Mouse (Mus musculus) lung, embryonic 16.5 days (tissue): ENCODE results near the gene Krt39. TPM values are rescaled to one million over a fixed set of nuclear protein-coding genes. Genes with fewer than 3 reads are reported as not detected.

Experiments used
- ATAC-seq: fragments of 200-750 bp; cut with Nextera tagmentation; 2 replicates; pipeline ENCODE4 v1.8.0; 2017; ENCODE audit warnings: low read depth, mild to moderate bottlenecking, moderate library complexity
- H3K27ac ChIP-seq: fragments of 300-500 bp; sonication (generic); 2 replicates; pipeline ENCODE4 v1.5.1; 2014; ENCODE audit warnings: mild to moderate bottlenecking, control low read depth, low read length
- H3K27me3 ChIP-seq: fragments of 300-500 bp; sonication (generic); 2 replicates; pipeline ENCODE4 v1.6.1; 2014; ENCODE audit warnings: low read depth, low read length, mixed read lengths; ENCODE audit not compliant: control insufficient read depth, insufficient read depth
- H3K36me3 ChIP-seq: fragments of 300-500 bp; sonication (generic); 2 replicates; pipeline ENCODE4 v1.6.1; 2014; ENCODE audit warnings: low read length; ENCODE audit not compliant: control insufficient read depth, insufficient read depth
- H3K4me1 ChIP-seq: fragments of 300-500 bp; sonication (generic); replicated peaks from 2 replicates; pipeline ENCODE4 v1.6.1; 2014; ENCODE audit warnings: low read length, mixed read lengths; ENCODE audit not compliant: control insufficient read depth, insufficient read depth
- H3K4me2 ChIP-seq: fragments of 300-500 bp; sonication (generic); 2 replicates; pipeline ENCODE4 v1.6.1; 2014; ENCODE audit warnings: low read depth, low read length, control low read depth
- H3K4me3 ChIP-seq: fragments of 300-500 bp; sonication (generic); 2 replicates; pipeline ENCODE4 v1.5.1; 2014; ENCODE audit warnings: mild to moderate bottlenecking, low read length, control low read depth
- H3K9ac ChIP-seq: fragments of 300-500 bp; sonication (generic); 2 replicates; pipeline ENCODE4 v1.6.1; 2014; ENCODE audit warnings: low read length, control low read depth
- H3K9me3 ChIP-seq: fragments of 300-500 bp; sonication (generic); 2 replicates; pipeline ENCODE4 v1.6.1; 2016; ENCODE audit warnings: low read length; ENCODE audit not compliant: control insufficient read depth
- WGBS: fragments of 180-500 bp; shearing (Covaris S2); extraction: QIAGEN DNeasy Blood & Tissue Kit; methylation state at CpG from one replicate; pipeline ENCODE4 v1.1.7; 2014; 5-methylcytosine and 5-hydroxymethylcytosine counted together
- polyA plus RNA-seq: library from polyadenylated mRNA; unstranded; fragments of >200 nt; fragmentation: Nextera tagmentation; extraction: Ambion mirVana; gene quantifications from 2 replicates; pipeline ENCODE4 v1.2.1, GENCODE M21; 2015

Gene Krt39
- not detected in 2 replicates for polyA plus RNA-seq

DNA sequence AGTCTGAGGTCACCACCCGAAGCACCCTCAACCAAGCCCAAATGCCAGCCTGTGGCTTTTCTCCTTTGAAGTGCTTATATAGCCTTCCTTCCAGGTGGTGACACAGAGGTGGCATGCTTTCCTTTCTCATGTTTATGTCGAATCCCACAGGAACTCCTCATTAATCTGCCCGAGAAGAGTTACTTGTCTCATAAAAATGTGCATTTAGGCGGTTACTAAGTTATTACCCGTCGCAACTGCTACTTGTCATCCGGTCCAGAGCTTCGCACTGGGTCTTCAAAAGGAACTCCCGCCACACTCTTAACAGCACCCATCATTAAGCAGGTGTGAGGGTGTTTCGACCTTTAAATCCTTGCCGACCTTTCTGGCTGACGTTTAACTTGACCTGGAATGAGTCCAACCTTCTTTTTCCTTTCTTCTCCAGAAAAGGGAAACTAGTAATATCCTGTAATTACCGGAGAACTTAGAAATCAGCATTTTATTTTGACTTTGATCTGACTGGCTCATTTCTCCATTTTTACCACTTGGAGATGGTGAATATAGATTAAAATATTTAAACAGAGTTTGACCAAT, at the start of gene Krt39:
Gene Krt39, minus strand, starts transcription at position 51 of the 573 bp plus-strand sequence.
- H3K4me2 ChIP-seq, result no peak within 1 kb of the TSS
- H3K9ac ChIP-seq, result no peak within 1 kb of the TSS
- 0 out of 2 replicates have a peak, but pooled peaks cover 2% of the 10 kb centered on the region for H3K4me1 ChIP-seq
- ATAC-seq, result no peak
- H3K27me3 ChIP-seq, result no peaks in the 10 kb centered on the region
- no peaks in the 10 kb centered on the region for H3K36me3 ChIP-seq
- no peaks in the 10 kb centered on the region for H3K9me3 ChIP-seq
- 63% methylated on average over 13 of the region's 13 CpGs for WGBS
- H3K27ac ChIP-seq, result no peak within 1 kb of the TSS
- no peak within 1 kb of the TSS for H3K4me3 ChIP-seq

DNA sequence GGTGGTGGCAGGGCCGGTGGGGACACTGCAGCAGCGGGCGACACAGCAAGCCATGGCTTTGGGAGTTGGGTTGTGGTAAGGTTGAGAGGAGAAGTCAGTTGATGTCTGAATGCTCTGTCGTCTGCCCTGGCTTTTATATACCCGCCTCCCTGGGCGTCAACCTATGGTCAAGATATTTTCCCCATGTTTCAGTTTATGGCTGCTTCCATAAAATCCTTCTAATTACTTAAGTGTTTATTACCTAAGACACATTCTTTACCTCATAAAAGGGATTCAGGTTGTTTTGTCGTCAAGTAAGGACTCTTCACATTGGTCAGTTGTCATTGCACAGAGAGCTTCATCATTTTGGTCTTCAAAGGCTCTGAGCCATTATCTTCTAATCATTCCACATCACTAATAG, 45.4 kb upstream of the Krt39 start, which contains the start of gene Krtap3-1:
Gene Krtap3-1, minus strand, starts transcription at position 101 of the 400 bp plus-strand sequence.
- no peak for ATAC-seq
- Histone ChIP-seq H3K9me3 (no peaks in the 10 kb centered on the region), H3K4me1 (no peaks in the 10 kb centered on the region), H3K27ac (no peak within 1 kb of the TSS), H3K4me3 (no peak within 1 kb of the TSS), H3K4me2 (no peak within 1 kb of the TSS), H3K9ac (no peak within 1 kb of the TSS), H3K36me3 (no peaks in the 10 kb centered on the region), H3K27me3 (no peaks in the 10 kb centered on the region)
- 91% methylated on average over 7 of the region's 7 CpGs for WGBS

DNA sequence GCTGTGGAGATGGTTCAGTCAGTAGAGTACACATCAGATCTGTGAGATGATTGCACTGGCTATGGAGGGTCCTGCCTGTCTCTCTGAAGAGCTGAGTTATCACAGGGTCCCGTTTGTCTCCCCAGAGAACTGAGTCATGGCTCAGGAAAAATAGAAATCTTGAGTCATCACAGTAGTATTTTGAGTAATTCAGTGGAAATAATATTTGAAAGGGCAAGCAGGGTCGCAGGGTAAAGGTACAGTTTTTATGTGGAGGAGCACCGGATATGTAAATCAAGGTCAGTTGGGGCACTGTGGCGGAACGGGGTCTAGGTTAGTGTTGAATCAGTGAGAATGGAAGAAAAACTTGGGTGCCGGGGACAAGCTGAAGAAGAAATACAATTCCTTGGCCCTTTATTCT, 41.4 kb upstream of the Krt39 start:
- WGBS, result 73% methylated on average over 6 of the region's 6 CpGs
- ATAC-seq, result no peak

DNA sequence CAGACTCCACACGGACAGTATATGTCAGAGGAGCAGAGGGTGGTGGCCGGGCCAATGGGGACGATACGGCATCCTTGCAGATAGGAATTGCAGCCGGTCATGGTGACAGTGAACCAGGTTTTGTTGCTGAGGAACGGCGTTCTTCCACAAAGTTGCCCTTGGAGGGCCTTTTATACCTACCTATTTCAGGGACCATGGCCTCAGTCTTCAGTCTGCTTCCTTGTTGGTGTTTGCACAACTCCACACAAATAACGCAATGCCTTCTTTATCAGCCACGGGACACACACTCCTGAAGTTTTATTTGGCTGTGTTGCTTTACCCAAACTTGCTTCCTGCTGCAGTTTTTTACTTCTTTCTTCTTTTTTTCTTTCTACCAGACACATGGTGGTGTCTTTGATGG, 38.2 kb upstream of the Krt39 start, which contains the start of gene Gm11939:
Gene Gm11939, minus strand, starts transcription at position 101 of the 400 bp plus-strand sequence.
- no peak within 1 kb of the TSS for H3K9ac ChIP-seq
- no peaks in the 10 kb centered on the region for H3K27me3 ChIP-seq
- H3K36me3 ChIP-seq, result no peaks in the 10 kb centered on the region
- WGBS, result 82% methylated on average over 9 of the region's 9 CpGs
- no peak within 1 kb of the TSS for H3K4me2 ChIP-seq
- no peak within 1 kb of the TSS for H3K4me3 ChIP-seq
- ATAC-seq, result no peak
- no peaks in the 10 kb centered on the region for H3K4me1 ChIP-seq
- H3K27ac ChIP-seq, result no peak within 1 kb of the TSS
- no peaks in the 10 kb centered on the region for H3K9me3 ChIP-seq

More for the DNA sequence above, 41.4 kb upstream of the Krt39 start:
- no peaks in the 10 kb centered on the region for H3K9me3 ChIP-seq
- no peaks in the 10 kb centered on the region for H3K36me3 ChIP-seq
- no peak overlapping the region for H3K27ac ChIP-seq
- no peak overlapping the region for H3K4me2 ChIP-seq
- no peaks in the 10 kb centered on the region for H3K27me3 ChIP-seq
- no peaks in the 10 kb centered on the region for H3K4me1 ChIP-seq
- no peak overlapping the region for H3K4me3 ChIP-seq
- H3K9ac ChIP-seq, result no peak overlapping the region

DNA sequence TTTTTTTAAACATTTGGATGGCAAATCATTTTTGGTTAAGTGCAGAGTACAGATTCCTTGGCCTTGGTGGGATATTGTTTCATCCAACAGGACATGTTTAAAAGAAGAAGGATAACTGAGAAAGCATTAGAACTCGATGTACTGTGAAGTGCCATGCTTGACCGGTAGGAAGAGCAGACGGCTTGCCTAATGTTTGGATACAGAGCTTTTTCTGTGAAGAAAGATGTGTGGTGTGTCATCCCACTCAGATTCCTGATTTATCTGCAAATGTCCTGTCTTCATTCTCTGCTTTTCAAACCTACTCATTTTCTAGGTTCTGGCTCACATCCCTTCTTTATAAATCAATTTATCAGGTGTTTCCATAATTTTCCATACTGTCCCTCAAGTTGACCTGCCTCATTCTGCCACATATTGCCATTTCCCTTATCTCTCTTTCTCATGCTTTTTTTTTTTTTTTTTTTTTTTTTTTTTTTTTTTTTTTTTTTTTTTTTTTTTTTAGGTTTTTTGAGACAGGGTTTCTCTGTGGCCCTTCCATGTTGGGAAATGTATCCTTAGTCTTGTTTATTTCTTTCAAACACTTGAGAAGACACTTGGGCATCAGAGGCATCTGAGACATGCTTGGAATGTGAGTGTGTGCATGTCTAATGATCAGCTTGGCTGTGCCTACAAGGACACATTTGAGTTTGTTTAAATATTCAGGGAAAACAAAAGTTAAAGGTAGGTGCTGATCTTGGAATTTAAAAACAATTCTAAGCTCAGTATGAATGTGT, 37.0 kb upstream of the Krt39 start:
- no peak overlapping the region for H3K4me3 ChIP-seq
- no peak overlapping the region for H3K9ac ChIP-seq
- no peaks in the 10 kb centered on the region for H3K36me3 ChIP-seq
- H3K27ac ChIP-seq, result no peak overlapping the region
- no peaks in the 10 kb centered on the region for H3K27me3 ChIP-seq
- no peaks in the 10 kb centered on the region for H3K4me1 ChIP-seq
- no peak overlapping the region for H3K4me2 ChIP-seq
- ATAC-seq, result no peak
- 61% methylated on average over 3 of the region's 3 CpGs for WGBS
- no peaks in the 10 kb centered on the region for H3K9me3 ChIP-seq

DNA sequence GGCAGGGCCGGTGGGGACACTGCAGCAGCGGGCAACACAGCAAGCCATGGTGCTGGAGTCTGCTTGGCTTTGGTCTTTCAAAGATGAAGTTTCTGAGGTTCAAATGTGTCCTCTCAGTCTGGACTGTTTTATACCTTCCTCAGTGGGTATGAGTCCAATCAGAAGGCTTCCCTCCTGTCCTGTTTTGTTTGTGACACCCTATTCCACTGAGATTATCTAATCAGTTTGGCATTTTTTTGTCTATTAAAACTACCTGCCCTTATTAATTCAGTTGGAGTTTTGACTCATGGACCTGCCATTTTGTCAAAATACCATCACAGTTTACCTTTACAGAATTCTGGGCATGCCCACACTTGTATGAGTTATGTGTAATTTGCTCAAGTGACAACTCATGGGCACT, 35.6 kb upstream of the Krt39 start, which contains the start of gene Krtap3-2:
Gene Krtap3-2, minus strand, starts transcription at position 101 of the 400 bp plus-strand sequence.
- Histone ChIP-seq H3K9me3 (no peaks in the 10 kb centered on the region), H3K4me2 (no peak within 1 kb of the TSS), H3K27me3 (no peaks in the 10 kb centered on the region), H3K9ac (no peak within 1 kb of the TSS), H3K27ac (no peak within 1 kb of the TSS), H3K4me3 (no peak within 1 kb of the TSS), H3K36me3 (no peaks in the 10 kb centered on the region), H3K4me1 (no peaks in the 10 kb centered on the region)
- 76% methylated on average over 2 of the region's 2 CpGs for WGBS
- ATAC-seq, result no peak

DNA sequence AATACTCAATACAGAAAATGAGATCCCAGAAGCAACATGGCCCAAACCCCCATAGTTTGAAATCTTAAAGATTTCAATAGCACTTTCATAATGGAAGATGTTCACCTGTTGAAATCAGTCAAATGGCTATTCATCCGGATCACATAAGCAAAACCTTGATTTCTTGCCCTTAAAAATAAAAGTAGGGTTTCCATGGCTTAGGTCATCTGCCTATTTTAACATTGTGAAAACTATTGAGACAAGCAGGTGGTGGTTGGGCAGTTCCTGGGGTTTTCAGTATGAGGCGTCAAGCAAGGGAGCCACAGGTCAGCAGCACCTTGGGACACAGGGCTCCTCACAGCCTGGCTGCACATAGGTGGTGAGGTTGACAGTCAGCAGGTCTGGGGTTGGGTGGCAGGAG, 35.1 kb upstream of the Krt39 start:
- Histone ChIP-seq H3K36me3 (no peaks in the 10 kb centered on the region), H3K9ac (no peak overlapping the region), H3K27ac (no peak overlapping the region), H3K4me1 (no peaks in the 10 kb centered on the region), H3K27me3 (no peaks in the 10 kb centered on the region), H3K4me3 (no peak overlapping the region), H3K4me2 (no peak overlapping the region), H3K9me3 (no peaks in the 10 kb centered on the region)
- ATAC-seq, result no peak
- 80% methylated on average over 2 of the region's 2 CpGs for WGBS

DNA sequence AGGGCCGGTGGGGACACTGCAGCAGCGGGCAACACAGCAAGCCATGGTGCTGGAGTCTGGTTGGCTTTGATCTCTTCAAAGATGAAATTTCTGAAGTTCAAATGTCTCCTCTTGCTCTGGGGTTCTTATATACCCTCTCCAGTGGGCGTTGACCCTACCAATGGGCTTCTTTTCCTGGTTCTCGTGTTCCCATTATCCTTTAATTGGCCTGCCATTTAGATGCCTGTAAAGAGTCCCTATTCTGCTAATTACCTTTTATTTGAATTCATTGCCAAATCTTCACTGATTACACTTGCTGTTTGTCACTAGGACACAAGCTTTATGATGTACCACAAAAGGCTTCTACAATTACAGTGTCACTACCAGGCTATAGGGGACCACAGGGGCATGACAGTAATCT, 29.6 kb upstream of the Krt39 start, which contains the start of gene Krtap3-3:
Gene Krtap3-3, minus strand, starts transcription at position 101 of the 400 bp plus-strand sequence.
- Histone ChIP-seq H3K9me3 (no peaks in the 10 kb centered on the region), H3K9ac (no peak within 1 kb of the TSS), H3K4me2 (no peak within 1 kb of the TSS), H3K4me3 (no peak within 1 kb of the TSS), H3K4me1 (no peaks in the 10 kb centered on the region), H3K27me3 (no peaks in the 10 kb centered on the region), H3K36me3 (no peaks in the 10 kb centered on the region), H3K27ac (no peak within 1 kb of the TSS)
- no peak for ATAC-seq
- 68% methylated on average over 4 of the region's 4 CpGs for WGBS

DNA sequence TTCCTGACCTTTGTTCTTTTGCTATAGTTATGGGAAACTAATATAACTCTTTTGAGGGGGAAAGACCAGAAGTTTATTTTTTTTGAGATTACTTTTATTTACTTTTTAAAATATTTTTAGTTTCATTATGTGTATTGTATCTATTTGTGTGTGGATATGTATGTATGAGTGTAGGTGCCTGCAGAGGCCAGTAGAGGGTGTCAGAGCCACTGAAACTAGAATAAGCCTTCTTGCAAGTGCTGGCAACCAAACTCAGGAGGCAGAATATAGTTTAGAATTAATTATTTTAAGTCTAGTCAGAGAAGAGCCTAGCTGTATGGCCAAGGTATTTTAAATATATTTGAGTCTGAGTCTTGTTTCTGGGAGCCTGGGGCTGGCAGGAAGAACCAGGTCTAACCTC, 26.8 kb upstream of the Krt39 start:
- Histone ChIP-seq H3K9ac (no peak overlapping the region), H3K9me3 (no peaks in the 10 kb centered on the region), H3K27me3 (no peaks in the 10 kb centered on the region), H3K27ac (no peak overlapping the region), H3K4me3 (no peak overlapping the region), H3K4me2 (no peak overlapping the region), H3K36me3 (no peaks in the 10 kb centered on the region), H3K4me1 (no peaks in the 10 kb centered on the region)
- ATAC-seq, result no peak
